Mouse (Mus musculus): ENCODE results near the gene Rusc2.

DNA sequence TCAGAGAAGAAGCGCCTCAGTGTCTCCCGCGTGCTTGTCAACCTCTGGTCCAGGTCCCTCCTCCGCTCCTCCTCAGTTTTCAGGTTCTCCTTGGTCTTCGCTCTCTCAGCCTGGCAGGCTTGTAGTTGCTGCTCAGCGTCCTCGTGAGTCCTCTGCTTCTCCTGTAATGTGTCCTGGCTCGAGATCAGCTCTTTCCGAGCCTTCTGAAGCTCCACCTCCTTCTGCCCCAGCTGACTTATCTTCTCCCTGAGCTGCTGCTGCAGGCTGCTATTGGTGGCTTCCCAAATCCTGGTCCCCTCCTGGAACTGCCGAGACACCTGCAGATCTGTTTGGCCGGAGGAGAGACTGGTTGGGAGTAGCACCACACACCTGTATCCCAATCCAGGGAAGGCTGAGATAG lies 70.5 kb downstream of the Rusc2 start:
- TF ChIP-seq CTCF (conservative IDR thresholded peaks at IDR 0.05; ENCODE audit: low read length) (no peak), NANOG (IDR thresholded peaks at IDR 0.05; ENCODE audit: borderline replicate concordance, low read length) (no peak)
